10 mouse cellular contexts compared by ENCODE assay signal in genomic region chr6:54272556-54273378, GRCm38 (mm10). TPM values are rescaled to one million over a fixed set of nuclear protein-coding genes. Genes with fewer than 3 reads are reported as not detected.
DNase-seq lines count a peak whose midpoint lies in the region; ATAC-seq and TF ChIP-seq lines count a peak whose summit lies in the region.
"Had no signal": no experiment of that assay in that cellular context is flagged by ENCODE, and none has a peak within 500 bp of the region (broad histone marks: within the 10 kb centered on the region; RNA-seq: fewer than 3 reads in every experiment).

No protein-coding gene starts in this region.

- WGBS in cerebellum, adult 2 months, result 57% methylated on average over 14 of the region's 14 CpGs
- WGBS in limb, embryonic 12.5 days, result 35% methylated on average over 14 of the region's 14 CpGs

- H3K4me3 ChIP-seq in cerebellum, adult 2 months (replicated peaks; ENCODE audit: insufficient read depth, low read depth, low read length), result no peak overlapping the region
- peak overlapping the region; percentile 21 for H3K4me3 ChIP-seq in cortical plate, adult 2 months (ENCODE audit: insufficient read depth, low read length)
- H3K4me3 ChIP-seq in limb, embryonic 12.5 days (replicated peaks), result no peak overlapping the region

- peaks cover 10% of the 10 kb centered on the region for H3K4me1 ChIP-seq in cerebellum, adult 2 months (ENCODE audit: control insufficient read depth, insufficient read depth, low read length)
- H3K4me1 ChIP-seq in cortical plate, adult 2 months (ENCODE audit: control insufficient read depth, insufficient read depth, low read length), result 0 out of 2 replicates have a peak, but pooled peaks cover under 1% of the 10 kb centered on the region
- peaks cover 35% of the 10 kb centered on the region for H3K4me1 ChIP-seq in limb, embryonic 12.5 days (replicated peaks)

- TF ChIP-seq CTCF in cerebellum, adult 2 months (IDR thresholded peaks at IDR 0.05; ENCODE audit: borderline replicate concordance, insufficient read depth, low read depth, low read length), result no peak
- no peak for TF ChIP-seq CTCF in cortical plate, adult 2 months (IDR thresholded peaks at IDR 0.05; ENCODE audit: extremely low read depth, insufficient read depth, low read length)

- peak overlapping the region; percentile 41 for H3K27ac ChIP-seq in cerebellum, adult 2 months (ENCODE audit: insufficient read depth, low read length)
- H3K27ac ChIP-seq in cortical plate, adult 2 months (ENCODE audit: insufficient read depth, low read length), result peak overlapping the region; percentile 82
- peak overlapping the region; percentile 75 for H3K27ac ChIP-seq in limb, embryonic 12.5 days

- ATAC-seq in cerebellum, adult (ENCODE audit: insufficient number of reproducible peaks, low FRiP score, low TSS enrichment), result no peak
- 0 out of 2 replicates have a peak, but pooled peaks have one; percentile 59 for ATAC-seq in limb, embryonic 12.5 days (ENCODE audit: insufficient number of reproducible peaks, insufficient read depth, low FRiP score, low TSS enrichment, low read depth)
- ATAC-seq: Patski had no signal

- H3K27me3 ChIP-seq in cerebellum, adult 2 months (ENCODE audit: control insufficient read depth, insufficient read depth, low read length), result no peaks in the 10 kb centered on the region
- 0 out of 2 replicates have a peak, but pooled peaks cover 3% of the 10 kb centered on the region for H3K27me3 ChIP-seq in limb, embryonic 12.5 days
- H3K27me3 ChIP-seq: Patski had no signal

- TF ChIP-seq POLR2A in cerebellum, adult 2 months (IDR thresholded peaks at IDR 0.05; ENCODE audit: borderline replicate concordance, insufficient read depth, low read length), result no peak
- no peak for TF ChIP-seq POLR2A in cortical plate, adult 2 months (IDR thresholded peaks at IDR 0.05; ENCODE audit: extremely low read depth, insufficient read depth, low read length)

- no peak for DNase-seq in cerebellum, adult 2 months
- peak; percentile 65 for DNase-seq in kidney, postnatal 10 days
- no peak for DNase-seq in kidney, adult 8-10 months
- no peak for DNase-seq in thymus, postnatal 36 days
- DNase-seq in urinary bladder, postnatal 14 days (ENCODE audit: low spot score), result no peak
- DNase-seq: cerebellum, adult 11 months had no signal

- no peaks in the 10 kb centered on the region for H3K36me3 ChIP-seq in limb, embryonic 12.5 days

- H3K4me2 ChIP-seq in limb, embryonic 12.5 days, result peak overlapping the region; percentile 13

- H3K9me3 ChIP-seq in limb, embryonic 12.5 days, result no peaks in the 10 kb centered on the region

- H3K9ac ChIP-seq in limb, embryonic 12.5 days (replicated peaks), result peak overlapping the region; percentile 8; the same call in 1 of the 2 replicates

RNA-seq across cellular contexts. Expression of gene Prr15, which starts 52.9 kb away (rescaled TPM):
- 1.9 and 2.7 TPM in 2 replicates for polyA plus RNA-seq in cerebellum, adult 2 months (2012; rRNA removed)
- polyA plus RNA-seq in cortical plate, adult 2 months (2012; rRNA removed), result 1.0 and 1.1 TPM in 2 replicates
- 0.40 TPM in 1 of 2 replicates, not detected in the other for polyA plus RNA-seq in limb, embryonic 12.5 days (2016; fragmentation: Nextera tagmentation; extraction: Ambion mirVana)
